Mouse (Mus musculus): ENCODE data around the gene Sox12.
"Not testable (repeated sequence)": the region's sequence is repeated elsewhere in the genome, so short reads cannot be mapped to it uniquely, and the experiment has no call there.

Sox12 gene

DNA sequence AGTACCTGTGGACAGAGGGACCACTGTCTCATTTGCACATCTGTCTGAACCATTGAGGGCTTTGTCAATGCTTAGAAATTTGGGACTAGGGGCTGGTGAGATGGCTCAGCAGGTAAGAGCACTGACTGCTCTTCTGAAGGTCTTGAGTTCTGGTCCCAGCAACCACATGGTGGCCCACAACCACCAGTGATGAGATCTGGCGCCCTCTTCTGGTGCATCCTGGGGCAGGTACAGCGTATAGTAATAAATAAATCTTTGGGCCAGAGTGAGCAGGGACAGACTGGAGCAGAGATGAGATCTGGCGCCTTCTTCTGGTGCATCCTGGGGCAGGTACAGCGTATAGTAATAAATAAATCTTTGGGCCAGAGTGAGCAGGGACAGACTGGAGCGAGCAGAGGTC is 38.9 kb downstream of the Sox12 start:
- DNase-seq (ENCODE audit: low read depth) = not testable (repeated sequence)

DNA sequence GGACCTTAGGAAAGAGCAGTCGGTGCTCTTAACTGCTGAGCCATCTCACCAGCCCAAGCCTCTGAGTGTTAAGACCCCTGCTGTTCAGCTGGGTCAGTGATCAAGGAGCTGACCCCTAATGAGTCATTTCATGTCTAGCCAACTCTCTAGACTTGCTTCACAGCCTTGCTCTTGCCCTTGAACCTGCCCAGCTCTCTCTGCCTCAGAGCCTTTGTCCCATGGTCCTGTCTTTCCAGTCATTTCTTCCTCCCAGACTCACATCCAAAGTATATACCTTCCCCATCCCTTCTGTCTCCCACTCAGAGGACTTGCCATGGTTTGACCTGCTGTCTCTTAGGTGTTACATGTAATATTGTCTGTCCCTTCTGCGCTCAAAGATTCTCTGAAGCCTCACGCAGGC is 40.6 kb downstream of the Sox12 start:
- no peak for DNase-seq (ENCODE audit: low read depth)

DNA sequence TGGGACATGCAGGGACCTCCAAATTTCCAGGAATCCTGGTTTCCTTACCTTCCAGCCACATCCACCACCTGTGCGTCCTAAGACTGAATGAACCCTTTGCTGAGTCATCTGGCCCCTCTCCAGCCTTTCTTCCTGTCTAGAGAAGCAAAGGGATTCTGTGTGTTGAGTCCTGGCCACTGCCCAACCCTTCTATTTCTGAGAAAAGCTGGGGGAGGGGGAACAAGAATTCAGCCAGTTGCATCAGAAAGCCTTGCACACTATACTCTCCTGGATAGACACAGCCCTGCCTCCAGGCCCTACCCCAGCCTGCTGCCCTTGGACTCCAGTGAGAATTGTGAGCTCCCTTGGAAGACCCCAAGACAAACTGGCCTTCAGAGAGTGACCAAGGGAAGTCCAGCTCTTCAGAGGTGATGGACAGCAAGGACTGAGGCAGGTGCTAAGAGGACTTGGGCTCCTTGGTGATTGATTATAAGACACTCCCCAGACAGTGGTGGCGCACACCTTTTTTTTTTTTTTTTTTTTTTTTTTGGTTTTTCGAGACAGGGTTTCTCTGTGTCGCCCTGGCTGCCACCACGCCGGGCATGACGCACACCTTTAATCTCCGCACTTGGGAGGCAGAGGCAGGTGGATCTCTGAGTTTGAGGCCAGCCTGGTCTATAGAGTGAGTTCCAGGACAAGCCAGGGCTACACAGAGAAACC is 47.9 kb downstream of the Sox12 start:
- DNase-seq (ENCODE audit: low read depth) = peak; percentile 46

- no peak for DNase-seq (ENCODE audit: low read depth)
Measured at GRCm38 (mm10) chr2:152349205-152349604, 48.7 kb downstream of the Sox12 start.

GRCm38 (mm10) chr2:152347722-152348121 is 50.1 kb downstream of the Sox12 start:
- no peak for DNase-seq (ENCODE audit: low read depth)

DNA sequence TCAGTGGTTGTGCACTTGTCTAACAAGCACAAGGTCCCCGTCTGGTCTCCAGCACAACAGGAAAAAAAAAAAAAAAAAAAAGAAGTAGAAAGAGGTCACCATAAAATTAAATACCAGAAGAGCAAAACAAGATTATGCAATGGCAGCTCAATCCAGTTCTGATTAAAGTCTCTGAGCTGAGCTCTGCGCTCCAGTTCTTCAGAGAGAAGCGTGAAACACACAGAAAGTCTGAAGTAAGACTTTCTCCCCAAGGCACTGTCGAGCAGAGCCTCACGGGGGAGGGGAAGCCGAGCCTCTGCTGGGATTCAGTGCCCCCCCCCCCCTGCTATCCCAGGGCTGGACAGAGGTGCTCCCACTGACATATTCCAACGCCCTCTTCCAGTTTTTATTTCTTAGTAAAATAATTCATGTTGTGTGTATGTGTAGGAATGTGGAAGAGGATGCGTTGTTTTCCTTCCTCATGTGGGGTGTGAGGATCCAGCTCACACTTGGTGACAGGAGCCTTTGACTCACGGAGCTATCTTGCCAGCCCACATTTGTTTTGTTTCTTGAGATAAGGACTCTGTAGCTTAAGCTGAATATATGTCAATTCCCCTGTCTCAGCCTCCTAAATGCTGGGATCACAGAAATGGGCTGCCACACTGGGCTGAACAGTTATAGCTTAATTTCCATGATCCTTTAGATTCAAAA is 50.9 kb downstream of the Sox12 start:
- peak; percentile 97 for DNase-seq (ENCODE audit: low read depth)

- no peak for DNase-seq (ENCODE audit: low read depth)
Measured at GRCm38 (mm10) chr2:152345393-152345792, 52.5 kb downstream of the Sox12 start.

DNA sequence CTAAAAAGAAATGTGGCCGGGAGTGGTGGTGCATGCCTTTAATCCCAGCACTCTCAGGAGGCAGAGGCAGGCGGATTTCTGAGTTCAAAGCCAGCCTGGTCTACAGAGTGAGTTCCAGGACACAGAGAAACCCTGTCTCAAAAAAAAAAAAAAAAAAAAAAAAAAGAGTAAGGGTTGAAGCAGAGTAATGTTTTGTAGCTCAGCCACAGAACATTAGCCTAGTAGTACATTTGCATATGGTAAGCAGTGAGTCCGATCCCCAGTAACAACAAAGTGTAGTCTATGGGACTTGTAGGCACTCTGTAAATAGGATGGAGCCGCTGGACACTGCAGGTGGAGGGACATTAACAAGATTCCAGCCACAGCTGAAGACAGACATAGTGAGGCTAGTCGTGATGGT is 53.0 kb downstream of the Sox12 start:
- no peak for DNase-seq (ENCODE audit: low read depth)

DNA sequence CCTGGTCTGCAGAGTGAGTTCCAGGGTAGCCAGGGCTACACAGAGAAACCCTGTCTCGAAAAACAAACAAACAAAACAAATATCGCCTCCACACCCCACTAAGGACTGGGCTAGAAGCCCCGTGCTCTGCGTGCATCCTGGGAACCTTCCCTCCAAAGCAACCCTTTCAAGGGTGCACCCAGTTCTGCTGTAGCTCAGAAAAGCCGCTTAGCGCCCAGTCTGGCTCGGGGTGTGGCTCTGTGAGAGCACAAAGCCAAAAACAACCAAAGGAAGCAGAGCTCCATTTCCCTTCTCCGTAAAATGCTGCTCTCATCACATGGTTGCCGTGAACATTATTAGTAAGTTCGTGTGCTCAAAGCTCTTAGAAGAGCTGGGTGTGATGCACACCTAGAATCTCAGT is 53.5 kb downstream of the Sox12 start:
- no peak for DNase-seq (ENCODE audit: low read depth)
